Mouse (Mus musculus) heart, embryonic 13.5 days (tissue): ENCODE data around the gene Inpp5b. TPM values are rescaled to one million over a fixed set of nuclear protein-coding genes. Genes with fewer than 3 reads are reported as not detected.
"Not testable (repeated sequence)": the region's sequence is repeated elsewhere in the genome, so short reads cannot be mapped to it uniquely, and the experiment has no call there.

Source experiments
- ATAC-seq: fragments of 200-750 bp; cut with Nextera tagmentation; 2 replicates; pipeline ENCODE4 v1.8.0; 2017; ENCODE audit warnings: moderate TSS enrichment; ENCODE audit not compliant: insufficient number of reproducible peaks, low FRiP score, low TSS enrichment; ENCODE audit errors: extremely low read depth
- H3K27ac ChIP-seq: fragments of 300-500 bp; sonication (generic); replicated peaks from 2 replicates; pipeline ENCODE4 v1.5.1; 2015; ENCODE audit warnings: moderate library complexity, mild to moderate bottlenecking, inconsistent platforms
- H3K27me3 ChIP-seq: fragments of 300-500 bp; sonication (generic); replicated peaks from 2 replicates; pipeline ENCODE4 v1.6.1; 2015; ENCODE audit warnings: mild to moderate bottlenecking, inconsistent platforms
- H3K36me3 ChIP-seq: fragments of 300-500 bp; sonication (generic); 2 replicates; pipeline ENCODE4 v1.6.1; 2015; ENCODE audit warnings: mild to moderate bottlenecking, inconsistent platforms
- H3K4me1 ChIP-seq: fragments of 300-500 bp; sonication (generic); 2 replicates; pipeline ENCODE4 v1.6.1; 2015; ENCODE audit warnings: inconsistent platforms
- H3K4me2 ChIP-seq: fragments of 300-500 bp; sonication (generic); 2 replicates; pipeline ENCODE4 v1.6.1; 2015; ENCODE audit warnings: inconsistent platforms, mild to moderate bottlenecking, moderate library complexity
- H3K4me3 ChIP-seq: fragments of 300-500 bp; sonication (generic); 2 replicates; pipeline ENCODE4 v1.5.1; 2015; ENCODE audit warnings: moderate library complexity, mild to moderate bottlenecking, inconsistent platforms
- H3K9ac ChIP-seq: fragments of 300-500 bp; sonication (generic); 2 replicates; pipeline ENCODE4 v1.6.1; 2015; ENCODE audit warnings: inconsistent platforms, mild to moderate bottlenecking, moderate library complexity
- H3K9me3 ChIP-seq: fragments of 300-500 bp; sonication (generic); 2 replicates; pipeline ENCODE4 v1.6.1; 2016; ENCODE audit warnings: inconsistent platforms
- WGBS: fragments of 180-500 bp; shearing (Covaris S2); methylation state at CpG from one replicate; pipeline ENCODE4 v1.1.7; 2015; ENCODE audit warnings: mixed read lengths; 5-methylcytosine and 5-hydroxymethylcytosine counted together
- polyA plus RNA-seq: library from polyadenylated mRNA; unstranded; fragments of >200 nt; fragmentation: Nextera tagmentation; extraction: Ambion mirVana; gene quantifications from 2 replicates; pipeline ENCODE4 v1.2.1, GENCODE M21; 2015

Inpp5b gene
- polyA plus RNA-seq, 1 experiment from 2014 or later = 17.6 TPM

DNA sequence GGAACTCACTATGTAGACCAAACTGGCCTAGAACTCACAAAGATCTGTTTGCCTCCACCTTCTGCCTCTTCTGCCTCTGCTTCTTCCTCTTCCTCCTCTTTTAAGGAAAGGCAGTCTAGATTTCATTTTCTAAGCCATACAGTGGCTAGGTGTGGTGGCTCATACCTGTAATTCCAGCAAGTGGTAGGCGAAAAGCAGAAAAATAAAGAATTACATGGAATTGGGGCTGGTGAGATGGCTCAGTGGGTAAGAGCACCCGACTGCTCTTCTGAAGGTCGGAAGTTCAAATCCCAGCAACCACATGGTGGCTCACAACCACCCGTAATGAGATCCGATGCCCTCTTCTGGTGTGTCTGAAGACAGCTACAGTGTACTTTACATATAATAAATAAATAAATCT lies 27.8 kb upstream of the Inpp5b start:
- peaks cover 35% of the 10 kb centered on the region for H3K4me1 ChIP-seq
- H3K27me3 ChIP-seq, H3K27ac ChIP-seq, H3K4me3 ChIP-seq, ATAC-seq, H3K9ac ChIP-seq, H3K9me3 ChIP-seq, H3K4me2 ChIP-seq: not testable (repeated sequence)
- WGBS = 72% methylated on average over 5 of the region's 5 CpGs
- peaks cover 32% of the 10 kb centered on the region for H3K36me3 ChIP-seq

DNA sequence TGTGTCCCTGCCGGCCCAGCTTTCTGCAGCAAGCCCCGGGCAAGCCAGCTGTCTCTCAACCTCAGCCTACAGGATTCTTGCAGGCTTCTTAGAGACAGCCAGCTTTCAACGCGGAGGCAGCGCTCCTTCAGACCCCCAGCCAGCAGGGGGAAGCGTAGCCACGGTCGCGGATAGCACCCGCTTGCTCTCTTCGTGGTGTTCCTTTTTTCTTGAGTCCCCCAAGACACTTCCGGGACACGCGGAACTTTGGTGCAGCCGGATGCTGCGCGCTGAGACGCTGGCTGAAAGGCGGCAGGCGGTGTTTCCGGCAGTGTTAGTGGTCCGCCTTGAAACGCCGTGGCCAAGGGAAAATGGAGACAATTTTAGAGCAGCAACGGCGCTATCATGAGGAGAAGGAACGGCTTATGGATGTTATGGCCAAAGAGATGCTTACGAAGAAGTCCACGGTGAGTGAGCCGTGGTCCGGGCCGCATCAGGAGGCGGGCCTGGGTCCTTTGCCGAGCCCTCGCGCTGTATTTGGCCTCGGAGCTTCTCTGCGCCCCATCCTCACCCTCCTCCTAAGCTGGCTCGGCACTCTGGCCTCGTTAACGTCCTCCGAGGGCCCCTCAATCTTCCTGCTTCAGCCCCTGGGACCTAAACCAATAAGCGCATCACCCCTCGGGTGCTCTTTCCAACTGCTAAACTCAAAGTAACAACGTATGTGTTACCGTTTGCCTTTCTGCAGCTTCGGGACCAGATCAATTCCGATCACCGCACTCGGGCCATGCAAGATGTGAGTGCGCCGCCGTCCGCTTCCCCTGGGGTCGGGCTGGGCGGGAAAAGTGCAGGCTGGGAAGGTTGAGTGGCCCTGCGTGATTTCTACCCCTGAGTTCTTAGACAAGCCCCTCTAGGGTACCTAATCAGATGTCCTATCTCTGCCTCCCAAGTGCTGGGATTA lies 26.8 kb upstream of the Inpp5b start, which contains the start of gene Sf3a3:
Gene Sf3a3, plus strand, starts transcription at position 232 of the 937 bp plus-strand sequence.
- H3K9ac ChIP-seq = peak within 1 kb of the TSS; percentile 98
- under 1% methylated on average over 57 of the region's 57 CpGs for WGBS
- peak within 1 kb of the TSS; percentile 97 for H3K4me3 ChIP-seq
- H3K4me1 ChIP-seq = peaks cover 26% of the 10 kb centered on the region
- ATAC-seq = peak; percentile 66; the same call in 1 of the 2 replicates
- H3K36me3 ChIP-seq = peaks cover 41% of the 10 kb centered on the region
- H3K4me2 ChIP-seq = peak within 1 kb of the TSS; percentile 90
- peak within 1 kb of the TSS; percentile 71 for H3K27ac ChIP-seq
- no peaks in the 10 kb centered on the region for H3K27me3 ChIP-seq
- no peaks in the 10 kb centered on the region for H3K9me3 ChIP-seq

DNA sequence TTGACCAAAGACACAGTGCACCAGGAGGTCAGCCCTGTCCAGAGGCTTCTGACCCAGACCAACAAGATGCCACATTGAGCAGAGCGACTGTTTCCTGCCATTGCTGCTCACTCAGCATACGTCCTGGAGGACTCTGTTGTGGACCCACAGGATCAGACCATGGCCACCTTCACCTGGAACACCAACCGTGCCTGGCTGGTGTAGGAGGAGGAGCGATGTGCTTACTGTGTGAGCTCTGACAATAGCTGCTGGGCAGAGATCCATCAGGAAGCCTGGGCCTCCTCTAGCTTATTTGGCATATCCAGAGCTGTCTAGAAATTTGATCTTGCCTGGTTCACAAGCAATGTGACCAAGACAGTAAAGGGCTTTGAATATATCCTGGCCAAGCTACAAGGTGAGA lies 22.5 kb upstream of the Inpp5b start:
- H3K9me3 ChIP-seq = no peaks in the 10 kb centered on the region
- no peak overlapping the region for H3K9ac ChIP-seq
- H3K36me3 ChIP-seq = peaks cover 84% of the 10 kb centered on the region
- no peak for ATAC-seq
- no peaks in the 10 kb centered on the region for H3K27me3 ChIP-seq
- H3K4me3 ChIP-seq = no peak overlapping the region
- no peak overlapping the region for H3K27ac ChIP-seq
- no peak overlapping the region for H3K4me2 ChIP-seq
- peaks cover 16% of the 10 kb centered on the region for H3K4me1 ChIP-seq
- 94% methylated on average over 4 of the region's 4 CpGs for WGBS

DNA sequence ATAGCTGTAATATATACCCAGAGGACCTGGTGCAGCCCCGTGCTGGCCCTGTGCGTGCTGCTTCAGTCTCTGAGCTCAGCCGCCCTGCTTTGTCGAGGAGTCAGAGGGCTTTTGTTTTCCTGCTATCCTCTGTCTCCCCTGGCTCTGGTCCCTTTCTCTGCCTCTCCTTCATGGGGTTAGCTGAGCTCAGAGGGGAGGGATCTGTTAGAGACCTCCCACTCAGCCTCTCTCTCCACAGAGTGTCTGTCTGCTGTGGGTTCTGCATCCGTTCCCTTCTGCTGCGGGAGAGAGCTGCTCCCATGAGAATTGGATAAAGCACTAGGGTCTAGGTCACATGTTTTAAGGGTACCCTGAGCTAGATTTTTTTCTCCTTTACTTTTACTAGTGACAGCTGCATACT lies 15.5 kb upstream of the Inpp5b start:
- no peak overlapping the region for H3K27ac ChIP-seq
- H3K9ac ChIP-seq = no peak overlapping the region
- H3K4me1 ChIP-seq = no peaks in the 10 kb centered on the region
- H3K4me2 ChIP-seq = no peak overlapping the region
- 87% methylated on average over 6 of the region's 6 CpGs for WGBS
- H3K9me3 ChIP-seq = no peaks in the 10 kb centered on the region
- no peak overlapping the region for H3K4me3 ChIP-seq
- H3K27me3 ChIP-seq = no peaks in the 10 kb centered on the region
- ATAC-seq = no peak
- H3K36me3 ChIP-seq = peaks cover 100% of the 10 kb centered on the region

DNA sequence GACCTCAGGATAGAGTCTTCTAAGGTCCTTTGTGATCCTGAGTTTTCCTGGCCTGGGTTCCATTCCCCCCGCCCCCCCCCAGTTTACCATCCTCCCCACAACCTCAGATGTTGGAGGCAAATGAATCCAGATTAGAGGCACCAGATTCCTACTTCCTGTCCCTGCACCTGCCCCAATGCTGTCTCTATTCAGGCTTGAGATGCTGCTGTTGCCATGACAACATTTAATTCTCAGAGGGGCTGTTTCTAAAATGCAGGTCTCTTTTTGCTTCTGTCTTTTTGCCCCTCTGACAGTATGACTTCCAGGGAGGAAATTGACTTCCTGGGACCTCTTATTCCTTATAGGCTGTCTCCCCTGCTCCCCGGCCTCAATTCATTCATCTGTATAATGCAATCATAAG lies 4.7 kb upstream of the Inpp5b start:
- no peak overlapping the region for H3K9ac ChIP-seq
- no peak overlapping the region for H3K27ac ChIP-seq
- no peak overlapping the region for H3K4me3 ChIP-seq
- H3K9me3 ChIP-seq = no peaks in the 10 kb centered on the region
- peaks cover 5% of the 10 kb centered on the region for H3K4me1 ChIP-seq
- no peaks in the 10 kb centered on the region for H3K27me3 ChIP-seq
- peaks cover 19% of the 10 kb centered on the region for H3K36me3 ChIP-seq
- H3K4me2 ChIP-seq = no peak overlapping the region
- 70% methylated on average over 2 of the region's 2 CpGs for WGBS
- ATAC-seq = no peak

DNA sequence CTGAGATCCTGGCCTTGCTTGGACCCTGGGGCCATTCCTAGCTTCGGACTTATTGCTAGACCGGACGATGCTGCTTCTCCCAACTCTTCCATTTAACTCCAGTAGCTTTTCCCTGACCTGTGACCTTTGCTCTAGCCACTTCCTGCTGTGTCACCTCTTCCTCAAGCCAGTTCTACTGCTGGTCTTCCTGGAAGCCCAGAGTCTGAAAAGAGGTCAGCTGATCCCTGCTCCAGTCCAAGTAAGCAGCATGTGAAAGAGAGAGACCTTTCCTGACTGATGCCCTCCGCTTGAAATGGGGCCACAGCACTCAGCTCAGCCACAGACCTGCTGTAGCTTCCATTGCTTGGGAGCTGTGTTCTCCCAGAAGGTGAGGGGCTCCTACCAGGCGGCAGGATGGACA lies 4.2 kb upstream of the Inpp5b start:
- WGBS = 72% methylated on average over 5 of the region's 5 CpGs
- no peak overlapping the region for H3K27ac ChIP-seq
- H3K4me3 ChIP-seq = no peak overlapping the region
- H3K9me3 ChIP-seq = no peaks in the 10 kb centered on the region
- no peaks in the 10 kb centered on the region for H3K27me3 ChIP-seq
- H3K4me2 ChIP-seq = no peak overlapping the region
- H3K36me3 ChIP-seq = peaks cover 14% of the 10 kb centered on the region
- no peak for ATAC-seq
- no peak overlapping the region for H3K9ac ChIP-seq
- peaks cover 10% of the 10 kb centered on the region for H3K4me1 ChIP-seq

DNA sequence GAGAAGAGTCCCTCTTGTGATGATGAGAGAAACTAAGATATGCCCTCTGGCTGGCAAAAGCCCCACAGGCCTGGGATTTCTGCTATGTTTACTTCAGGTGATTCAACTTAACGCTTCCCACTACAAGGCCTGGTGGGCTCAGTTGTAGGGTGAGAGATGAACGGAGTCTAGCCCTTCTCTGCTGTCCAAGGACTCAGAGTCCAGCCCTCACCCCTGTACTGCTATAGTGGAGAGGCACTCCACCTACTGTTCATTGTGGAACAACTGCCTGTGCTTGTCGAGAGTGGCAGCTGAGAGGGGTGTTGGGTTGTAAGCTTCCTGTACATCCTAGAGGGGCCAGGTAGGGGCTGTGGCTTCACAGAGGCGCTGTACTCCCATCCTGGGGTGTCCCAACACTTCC lies 3.6 kb upstream of the Inpp5b start:
- no peak overlapping the region for H3K4me2 ChIP-seq
- no peak overlapping the region for H3K9ac ChIP-seq
- H3K36me3 ChIP-seq = peaks cover 8% of the 10 kb centered on the region
- no peak for ATAC-seq
- peaks cover 10% of the 10 kb centered on the region for H3K4me1 ChIP-seq
- no peaks in the 10 kb centered on the region for H3K27me3 ChIP-seq
- no peak overlapping the region for H3K4me3 ChIP-seq
- H3K9me3 ChIP-seq = no peaks in the 10 kb centered on the region
- WGBS = 55% methylated on average over 4 of the region's 4 CpGs
- no peak overlapping the region for H3K27ac ChIP-seq

DNA sequence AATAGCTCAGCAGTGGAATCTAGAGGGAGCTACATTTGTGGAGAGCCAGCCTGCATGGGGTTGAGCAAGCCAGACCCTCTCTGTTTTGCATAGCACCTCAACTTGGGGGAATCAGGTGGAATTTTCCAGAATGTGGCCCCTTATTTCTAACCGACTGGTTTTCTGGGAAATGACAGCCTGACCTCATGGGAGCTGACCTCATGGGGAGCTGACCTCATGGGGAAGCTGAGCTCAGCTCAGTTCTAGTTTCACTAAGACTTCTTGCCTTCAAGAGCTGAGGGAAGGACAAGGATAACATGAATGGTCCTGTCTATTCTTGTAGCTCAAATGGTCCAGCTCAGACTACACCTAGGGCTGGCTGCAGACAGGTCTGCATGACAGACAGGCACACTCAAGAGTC lies 2.9 kb upstream of the Inpp5b start:
- Histone ChIP-seq H3K27me3 (no peaks in the 10 kb centered on the region), H3K4me3 (no peak overlapping the region), H3K27ac (no peak overlapping the region), H3K9me3 (no peaks in the 10 kb centered on the region), H3K9ac (no peak overlapping the region), H3K36me3 (peaks cover under 1% of the 10 kb centered on the region), H3K4me1 (peaks cover 10% of the 10 kb centered on the region), H3K4me2 (no peak overlapping the region)
- ATAC-seq = no peak
- WGBS = 28% methylated on average over 1 of the region's 1 CpGs

DNA sequence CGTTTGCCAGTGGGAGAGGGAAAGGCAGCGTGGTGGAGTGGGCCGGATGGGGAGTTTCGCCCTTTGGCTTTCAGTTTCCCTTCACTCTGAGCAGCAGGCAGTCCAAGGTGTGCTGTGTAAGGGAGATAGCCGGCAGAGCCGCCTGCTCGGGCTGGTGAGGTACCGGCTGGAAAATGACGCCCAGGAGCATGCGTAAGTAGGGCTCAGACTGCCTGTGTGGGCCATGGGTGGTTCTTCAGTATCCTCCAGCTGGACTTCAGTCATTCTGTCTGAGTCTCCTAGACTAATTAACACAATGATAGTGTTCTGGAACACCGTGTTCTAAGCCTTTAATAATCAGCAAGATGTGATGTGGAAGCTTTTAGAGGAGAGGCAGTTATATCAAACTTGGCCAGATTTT lies 1.2 kb downstream of the Inpp5b start:
- no peaks in the 10 kb centered on the region for H3K27me3 ChIP-seq
- H3K9me3 ChIP-seq = no peaks in the 10 kb centered on the region
- no peak for ATAC-seq
- H3K4me2 ChIP-seq = no peak overlapping the region
- WGBS = 80% methylated on average over 11 of the region's 11 CpGs
- H3K36me3 ChIP-seq = peaks cover 14% of the 10 kb centered on the region; the same call in 1 of the 2 replicates
- H3K9ac ChIP-seq = peak overlapping the region; percentile 77; the same call in 1 of the 2 replicates
- no peak overlapping the region for H3K4me3 ChIP-seq
- peaks cover 10% of the 10 kb centered on the region for H3K4me1 ChIP-seq
- no peak overlapping the region for H3K27ac ChIP-seq

DNA sequence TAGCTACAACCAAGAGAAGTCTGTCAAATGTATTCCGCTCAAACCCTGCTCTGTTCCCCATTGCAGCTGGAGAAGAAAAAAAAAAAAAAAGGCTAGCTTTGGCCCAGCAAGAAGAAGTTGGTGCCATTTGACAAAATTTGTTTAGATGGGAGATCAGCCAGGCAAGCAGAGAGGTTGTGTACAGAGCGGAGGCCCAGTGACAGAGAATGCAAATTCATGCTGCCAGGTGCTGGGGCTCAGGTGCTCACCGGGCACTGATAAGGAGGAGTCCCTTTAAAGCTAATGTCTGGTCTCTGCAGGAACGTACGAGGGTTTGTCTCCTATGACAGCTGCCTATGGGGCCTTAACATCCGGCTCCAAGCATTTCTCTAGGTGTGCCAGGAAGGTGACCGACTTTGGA lies 4.9 kb downstream of the Inpp5b start:
- ATAC-seq = no peak
- Histone ChIP-seq H3K9ac (no peak overlapping the region), H3K36me3 (peaks cover 18% of the 10 kb centered on the region; the same call in 1 of the 2 replicates), H3K27me3 (peaks cover 4% of the 10 kb centered on the region; the same call in 1 of the 2 replicates), H3K4me1 (peaks cover 10% of the 10 kb centered on the region), H3K27ac (no peak overlapping the region), H3K4me3 (no peak overlapping the region), H3K4me2 (no peak overlapping the region), H3K9me3 (no peaks in the 10 kb centered on the region)
- WGBS = 69% methylated on average over 7 of the region's 7 CpGs

DNA sequence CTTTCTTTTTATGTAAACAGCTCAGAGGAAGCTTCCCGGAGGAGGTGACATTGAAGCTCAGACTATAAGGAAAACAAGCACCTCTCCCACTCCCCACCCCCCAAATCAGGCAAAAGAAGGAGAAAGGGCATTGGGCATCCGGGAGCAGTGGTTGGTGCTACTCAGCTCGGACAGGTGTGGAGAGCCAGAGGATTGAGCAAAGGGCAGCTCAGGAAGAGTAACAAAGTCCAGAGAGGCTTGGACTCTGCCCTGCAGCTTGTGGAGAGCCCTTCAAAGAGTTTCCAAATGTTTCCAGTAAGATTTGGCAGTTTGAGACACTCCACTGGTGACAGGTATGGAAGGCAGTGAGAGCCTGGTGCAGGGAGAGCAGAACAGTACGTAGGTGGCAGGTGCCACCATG lies 6.2 kb downstream of the Inpp5b start:
- Histone ChIP-seq H3K36me3 (peaks cover 18% of the 10 kb centered on the region; the same call in 1 of the 2 replicates), H3K4me1 (peaks cover 14% of the 10 kb centered on the region), H3K9ac (no peak overlapping the region), H3K9me3 (no peaks in the 10 kb centered on the region), H3K27me3 (peaks cover 4% of the 10 kb centered on the region; the same call in 1 of the 2 replicates), H3K4me3 (no peak overlapping the region), H3K27ac (no peak overlapping the region), H3K4me2 (no peak overlapping the region)
- WGBS = 47% methylated on average over 4 of the region's 4 CpGs
- no peak for ATAC-seq
